Mouse (Mus musculus): ENCODE measurements around the gene Prrt2.

GRCm38 (mm10) chr7:127022528-127023271 is 1.7 kb upstream of the Prrt2 start:
- no peak for TF ChIP-seq CTCF (IDR thresholded peaks at IDR 0.05; ENCODE audit: insufficient read depth, low read length)
- no peak for TF ChIP-seq POLR2A (IDR thresholded peaks at IDR 0.05; ENCODE audit: borderline replicate concordance, extremely low read depth, low read depth, low read length)

Data from lung, adult 2 months (tissue).